Mouse (Mus musculus): Measurements from ENCODE around the gene Vmn2r97.
"Not testable (repeated sequence)": the region's sequence is repeated elsewhere in the genome, so short reads cannot be mapped to it uniquely, and the experiment has no call there.

Gene Vmn2r97

DNA sequence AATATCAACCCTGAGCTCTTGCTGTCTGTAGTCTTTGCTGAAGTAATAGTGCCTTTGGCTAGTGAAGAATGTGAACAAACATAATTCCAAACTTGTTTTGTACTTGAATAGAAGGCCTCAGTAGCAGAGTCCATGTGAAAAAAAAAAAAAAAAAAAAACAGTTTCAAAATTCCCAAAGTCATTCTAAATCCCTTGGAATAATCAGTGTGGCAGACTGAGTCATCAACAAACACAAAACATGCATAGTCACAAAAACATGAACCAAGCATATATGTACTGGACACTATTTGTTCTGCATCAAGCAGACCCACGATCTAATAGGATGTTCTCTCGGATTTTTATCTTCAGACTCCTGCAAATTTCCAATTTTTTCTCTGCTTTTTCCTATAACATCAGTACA lies at the start of gene Vmn2r97:
Gene Vmn2r97, plus strand, starts transcription at position 301 of the 400 bp plus-strand sequence.
- DNase-seq (ENCODE audit: low read depth, low spot score): not testable (repeated sequence)

GRCm38 (mm10) chr17:18882436-18882835 lies 31.7 kb upstream of the Vmn2r97 start:
- not testable (repeated sequence) for DNase-seq (ENCODE audit: low read depth, low spot score)

DNA sequence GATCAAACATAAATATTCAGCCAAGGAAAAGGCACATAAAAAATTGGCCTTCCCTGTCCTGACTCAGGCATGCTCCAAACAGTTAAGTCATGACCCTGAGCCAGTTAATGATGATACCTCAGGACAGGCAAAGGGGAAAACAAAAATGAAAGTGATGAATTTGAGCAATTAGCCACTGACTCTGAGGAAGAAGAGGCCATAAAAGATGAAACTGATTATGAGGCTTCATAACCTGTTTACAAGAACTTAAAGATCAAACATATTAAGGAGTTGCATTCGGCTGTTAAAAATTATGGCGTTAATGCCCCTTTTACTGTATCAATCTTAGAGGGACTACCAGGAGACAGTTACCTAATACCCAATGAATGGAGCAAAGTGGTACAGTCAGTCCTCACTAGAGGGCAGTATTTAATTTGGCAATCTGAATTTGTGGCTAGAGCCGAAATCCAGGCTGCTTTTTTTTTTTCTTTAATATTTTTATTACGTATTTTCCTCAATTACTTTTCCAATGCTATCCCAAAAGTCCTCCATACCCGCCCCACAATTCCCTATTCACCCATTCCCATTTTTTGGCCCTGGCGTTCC lies 24.3 kb upstream of the Vmn2r97 start:
- no peak for DNase-seq (ENCODE audit: low read depth, low spot score)

- DNase-seq (ENCODE audit: low read depth, low spot score): not testable (repeated sequence)
Observed at GRCm38 (mm10) chr17:18957800-18958199, 43.7 kb downstream of the Vmn2r97 start.

DNA sequence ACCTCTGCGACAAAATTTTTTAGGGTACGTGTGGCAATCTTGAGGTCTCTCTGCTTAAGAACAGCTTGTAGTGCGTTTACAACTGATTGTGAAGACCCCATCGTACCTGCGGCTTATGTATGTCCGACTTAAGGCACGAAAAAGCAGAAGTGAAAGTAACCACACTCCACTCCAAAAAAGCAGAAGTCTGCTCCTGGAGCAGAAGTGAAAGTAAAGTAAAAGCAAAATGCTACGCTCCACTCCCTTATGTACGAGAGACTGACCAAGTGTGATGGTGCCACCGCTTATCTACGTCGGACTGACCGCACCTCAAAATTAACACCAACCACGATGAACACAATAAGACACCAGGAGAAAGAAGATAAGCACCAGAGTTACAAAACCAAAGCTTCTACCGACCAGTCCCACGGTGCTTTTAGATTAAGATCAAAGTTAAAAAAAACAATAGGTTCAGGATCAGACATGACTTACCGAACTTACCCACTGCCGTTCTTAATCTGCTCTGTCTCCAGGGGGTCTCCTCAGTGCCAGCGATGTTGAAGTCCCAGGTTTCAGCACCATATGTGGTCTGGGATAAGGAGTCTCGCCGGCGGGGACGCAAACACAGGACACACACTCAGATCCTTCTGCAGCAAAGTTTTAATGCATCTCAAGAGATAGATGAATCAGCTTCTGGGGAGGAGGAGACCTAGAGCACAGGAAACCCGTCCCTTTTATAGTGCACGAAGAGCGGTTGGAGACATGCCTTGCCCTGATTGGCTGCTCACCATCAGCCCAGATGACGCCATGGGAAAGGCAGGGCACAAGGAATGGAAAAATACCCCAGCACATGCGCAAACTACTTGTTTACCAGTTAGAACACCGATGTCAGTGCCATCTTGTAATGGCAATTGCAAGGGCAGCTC lies 54.5 kb downstream of the Vmn2r97 start:
- no peak for DNase-seq (ENCODE audit: low read depth, low spot score)
